Mouse (Mus musculus): ENCODE data around the gene Snx9. TPM values are rescaled to one million over a fixed set of nuclear protein-coding genes. Genes with fewer than 3 reads are reported as not detected.
A peak's percentile ranks its signal among the peaks of the same experiment; 100 is the strongest.

Snx9 gene
- polyA plus RNA-seq, 1 experiment from 2014 or later: 20.8 TPM

DNA sequence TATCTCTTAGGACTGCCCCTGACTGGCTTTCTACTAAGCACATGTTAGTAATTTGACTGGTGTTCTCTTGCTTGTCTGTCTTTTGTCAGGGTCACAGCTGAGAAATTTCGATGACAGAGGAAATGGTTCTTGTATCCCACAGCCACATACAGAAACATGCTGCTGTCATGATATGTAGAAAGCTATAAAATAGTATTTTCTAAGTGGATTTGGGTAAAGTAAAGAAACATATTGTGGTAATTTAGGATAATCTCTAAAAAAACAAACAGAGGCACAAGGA, 26.5 kb upstream of the Snx9 start:
- Histone ChIP-seq H3K27ac (no peak overlapping the region), H3K4me2 (replicated peaks) (no peak overlapping the region), H3K36me3 (no peaks in the 10 kb centered on the region), H3K27me3 (no peaks in the 10 kb centered on the region), H3K4me1 (no peaks in the 10 kb centered on the region), H3K4me3 (no peak overlapping the region), H3K9me3 (replicated peaks) (no peaks in the 10 kb centered on the region), H3K9ac (no peak overlapping the region)
- WGBS: 58% methylated on average over 1 of the region's 1 CpGs
- ATAC-seq (ENCODE audit: low FRiP score): no peak

DNA sequence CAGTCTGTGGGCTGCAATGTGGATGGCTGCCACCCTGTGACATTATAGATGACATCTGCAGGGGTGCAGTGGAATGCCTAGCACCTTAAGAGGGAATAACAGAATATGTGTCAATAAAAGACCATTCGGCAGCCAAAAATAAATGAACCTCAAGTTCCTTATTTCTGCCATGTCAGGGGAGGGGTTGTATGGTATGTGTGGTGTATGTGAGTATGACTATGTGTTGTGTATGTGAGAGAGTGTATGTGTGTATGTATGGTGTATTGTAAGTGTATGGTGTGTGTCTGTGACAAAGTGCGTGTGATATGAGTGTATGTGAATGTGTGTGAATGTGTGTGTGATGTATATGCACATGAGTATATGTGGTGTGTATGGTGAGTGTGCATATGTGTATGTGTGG, 23.3 kb upstream of the Snx9 start:
- ATAC-seq (ENCODE audit: low FRiP score): no peak
- no peak overlapping the region for H3K27ac ChIP-seq

GRCm38 (mm10) chr17:5819105-5819504, 22.0 kb upstream of the Snx9 start:
- H3K4me3 ChIP-seq: no peak overlapping the region

More for the DNA sequence above, 23.3 kb upstream of the Snx9 start:
- no peak overlapping the region for H3K4me3 ChIP-seq
- 0 out of 2 replicates have a peak, but pooled peaks cover 2% of the 10 kb centered on the region for H3K4me1 ChIP-seq
- no peak overlapping the region for H3K9ac ChIP-seq
- 94% methylated on average over 2 of the region's 2 CpGs for WGBS
- no peaks in the 10 kb centered on the region for H3K27me3 ChIP-seq
- no peaks in the 10 kb centered on the region for H3K9me3 ChIP-seq (replicated peaks)
- no peak overlapping the region for H3K4me2 ChIP-seq (replicated peaks)
- no peaks in the 10 kb centered on the region for H3K36me3 ChIP-seq

GRCm38 (mm10) chr17:5819799-5820201, 21.3 kb upstream of the Snx9 start:
- Histone ChIP-seq H3K27me3 (no peaks in the 10 kb centered on the region), H3K4me1 (0 out of 2 replicates have a peak, but pooled peaks cover 2% of the 10 kb centered on the region), H3K27ac (no peak overlapping the region), H3K4me3 (no peak overlapping the region), H3K36me3 (no peaks in the 10 kb centered on the region), H3K9ac (no peak overlapping the region), H3K4me2 (replicated peaks) (no peak overlapping the region), H3K9me3 (replicated peaks) (no peaks in the 10 kb centered on the region)
- 29% methylated on average over 9 of the region's 9 CpGs for WGBS
- no peak for ATAC-seq (ENCODE audit: low FRiP score)

More at GRCm38 (mm10) chr17:5819105-5819504, 22.0 kb upstream of the Snx9 start:
- no peaks in the 10 kb centered on the region for H3K27me3 ChIP-seq
- no peak for ATAC-seq (ENCODE audit: low FRiP score)
- 0 out of 2 replicates have a peak, but pooled peaks cover 2% of the 10 kb centered on the region for H3K4me1 ChIP-seq
- 66% methylated on average over 6 of the region's 6 CpGs for WGBS
- no peak overlapping the region for H3K9ac ChIP-seq
- no peak overlapping the region for H3K4me2 ChIP-seq (replicated peaks)
- H3K27ac ChIP-seq: no peak overlapping the region
- H3K36me3 ChIP-seq: no peaks in the 10 kb centered on the region
- H3K9me3 ChIP-seq (replicated peaks): no peaks in the 10 kb centered on the region

- no peaks in the 10 kb centered on the region for H3K9me3 ChIP-seq (replicated peaks)
These were observed 18.6 kb upstream of the Snx9 start for GRCm38 (mm10) chr17:5822541-5822940.

GRCm38 (mm10) chr17:5823032-5823431, 18.1 kb upstream of the Snx9 start:
- H3K27ac ChIP-seq: no peak overlapping the region
- no peak overlapping the region for H3K4me2 ChIP-seq (replicated peaks)
- no peak overlapping the region for H3K4me3 ChIP-seq
- 91% methylated on average over 11 of the region's 11 CpGs for WGBS
- ATAC-seq (ENCODE audit: low FRiP score): no peak
- H3K9me3 ChIP-seq (replicated peaks): no peaks in the 10 kb centered on the region
- peaks cover 2% of the 10 kb centered on the region; the same call in 1 of the 2 replicates for H3K4me1 ChIP-seq
- no peaks in the 10 kb centered on the region for H3K36me3 ChIP-seq
- no peak overlapping the region for H3K9ac ChIP-seq
- H3K27me3 ChIP-seq: no peaks in the 10 kb centered on the region

More at GRCm38 (mm10) chr17:5822541-5822940, 18.6 kb upstream of the Snx9 start:
- Histone ChIP-seq H3K9ac (no peak overlapping the region), H3K4me3 (no peak overlapping the region), H3K27ac (no peak overlapping the region), H3K4me1 (0 out of 2 replicates have a peak, but pooled peaks cover 2% of the 10 kb centered on the region), H3K27me3 (no peaks in the 10 kb centered on the region), H3K4me2 (replicated peaks) (no peak overlapping the region), H3K36me3 (no peaks in the 10 kb centered on the region)
- ATAC-seq (ENCODE audit: low FRiP score): no peak
- WGBS: 85% methylated on average over 2 of the region's 2 CpGs

GRCm38 (mm10) chr17:5827836-5828582, 13.1 kb upstream of the Snx9 start:
- 9% methylated on average over 14 of the region's 15 CpGs for WGBS
- H3K27ac ChIP-seq: no peak overlapping the region
- peaks cover 15% of the 10 kb centered on the region for H3K4me1 ChIP-seq
- H3K4me2 ChIP-seq (replicated peaks): peak overlapping the region; percentile 39
- ATAC-seq (ENCODE audit: low FRiP score): peak; percentile 48; the same call in 1 of the 2 replicates
- no peaks in the 10 kb centered on the region for H3K27me3 ChIP-seq
- H3K36me3 ChIP-seq: no peaks in the 10 kb centered on the region
- H3K9ac ChIP-seq: no peak overlapping the region
- H3K9me3 ChIP-seq (replicated peaks): no peaks in the 10 kb centered on the region
- H3K4me3 ChIP-seq: no peak overlapping the region

DNA sequence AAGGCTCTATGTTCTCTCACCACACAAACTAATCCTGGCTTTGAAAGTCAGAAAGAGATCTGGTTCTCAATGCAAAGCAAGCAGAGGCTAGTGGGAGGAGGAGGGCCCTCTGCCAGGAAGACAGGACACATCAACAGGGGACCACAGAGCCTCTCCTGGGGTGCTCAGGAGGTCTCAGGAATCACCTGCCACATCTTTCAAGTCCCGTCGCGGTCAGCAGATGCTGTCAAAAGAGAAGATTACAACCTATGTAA, 12.6 kb upstream of the Snx9 start:
- H3K9me3 ChIP-seq (replicated peaks): no peaks in the 10 kb centered on the region
- H3K4me3 ChIP-seq: no peak overlapping the region
- H3K9ac ChIP-seq: no peak overlapping the region
- no peaks in the 10 kb centered on the region for H3K27me3 ChIP-seq
- WGBS: 9% methylated on average over 3 of the region's 3 CpGs
- H3K36me3 ChIP-seq: no peaks in the 10 kb centered on the region
- H3K4me1 ChIP-seq: peaks cover 15% of the 10 kb centered on the region
- H3K4me2 ChIP-seq (replicated peaks): peak overlapping the region; percentile 39
- ATAC-seq (ENCODE audit: low FRiP score): no peak
- H3K27ac ChIP-seq: no peak overlapping the region

GRCm38 (mm10) chr17:5828944-5829343, 12.2 kb upstream of the Snx9 start:
- Histone ChIP-seq H3K27me3 (no peaks in the 10 kb centered on the region), H3K4me1 (peaks cover 15% of the 10 kb centered on the region), H3K4me3 (no peak overlapping the region), H3K36me3 (no peaks in the 10 kb centered on the region), H3K9ac (no peak overlapping the region), H3K27ac (no peak overlapping the region), H3K4me2 (replicated peaks) (no peak overlapping the region), H3K9me3 (replicated peaks) (no peaks in the 10 kb centered on the region)
- 53% methylated on average over 3 of the region's 3 CpGs for WGBS
- no peak for ATAC-seq (ENCODE audit: low FRiP score)

GRCm38 (mm10) chr17:5829930-5830329, 11.2 kb upstream of the Snx9 start:
- no peaks in the 10 kb centered on the region for H3K36me3 ChIP-seq
- no peak overlapping the region for H3K4me3 ChIP-seq
- no peak overlapping the region for H3K27ac ChIP-seq
- H3K4me1 ChIP-seq: peaks cover 15% of the 10 kb centered on the region
- no peak overlapping the region for H3K9ac ChIP-seq
- H3K27me3 ChIP-seq: no peaks in the 10 kb centered on the region
- H3K4me2 ChIP-seq (replicated peaks): no peak overlapping the region
- no peaks in the 10 kb centered on the region for H3K9me3 ChIP-seq (replicated peaks)
- no peak for ATAC-seq (ENCODE audit: low FRiP score)
- 64% methylated on average over 3 of the region's 3 CpGs for WGBS

DNA sequence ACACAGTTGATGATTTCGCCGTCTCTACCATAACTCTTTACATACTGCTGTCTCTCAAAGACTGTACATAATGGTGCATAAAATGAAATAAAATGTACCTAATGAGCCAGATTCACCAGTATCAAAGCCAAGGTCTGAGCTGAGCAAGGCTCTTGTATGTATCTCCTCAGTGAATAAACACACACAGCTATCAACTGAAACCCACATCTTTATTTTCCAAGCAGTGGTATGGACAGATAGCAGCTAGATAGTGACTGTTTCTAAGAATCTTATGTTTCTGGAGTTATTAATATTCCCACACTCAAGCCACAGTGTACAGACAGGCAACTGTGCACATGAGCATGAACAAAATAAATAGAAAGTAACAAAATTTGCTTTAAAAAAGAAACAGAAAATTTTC, 10.7 kb upstream of the Snx9 start:
- Histone ChIP-seq H3K36me3 (no peaks in the 10 kb centered on the region), H3K27ac (no peak overlapping the region), H3K9ac (no peak overlapping the region), H3K4me2 (replicated peaks) (no peak overlapping the region), H3K4me3 (no peak overlapping the region), H3K4me1 (peaks cover 15% of the 10 kb centered on the region), H3K9me3 (replicated peaks) (no peaks in the 10 kb centered on the region), H3K27me3 (no peaks in the 10 kb centered on the region)
- 78% methylated on average over 2 of the region's 2 CpGs for WGBS
- ATAC-seq (ENCODE audit: low FRiP score): no peak

- Histone ChIP-seq H3K27ac (no peak overlapping the region), H3K27me3 (no peaks in the 10 kb centered on the region), H3K9me3 (replicated peaks) (no peaks in the 10 kb centered on the region), H3K36me3 (no peaks in the 10 kb centered on the region), H3K4me3 (no peak overlapping the region), H3K9ac (no peak overlapping the region), H3K4me2 (replicated peaks) (no peak overlapping the region), H3K4me1 (peaks cover 15% of the 10 kb centered on the region)
- 94% methylated on average over 5 of the region's 5 CpGs for WGBS
- no peak for ATAC-seq (ENCODE audit: low FRiP score)
These were observed 10.3 kb upstream of the Snx9 start for GRCm38 (mm10) chr17:5830832-5831231.

GRCm38 (mm10) chr17:5831257-5831806, 9.8 kb upstream of the Snx9 start:
- Histone ChIP-seq H3K27ac (no peak overlapping the region), H3K36me3 (no peaks in the 10 kb centered on the region), H3K27me3 (no peaks in the 10 kb centered on the region), H3K4me1 (peaks cover 15% of the 10 kb centered on the region), H3K4me2 (replicated peaks) (no peak overlapping the region), H3K9ac (no peak overlapping the region), H3K9me3 (replicated peaks) (no peaks in the 10 kb centered on the region), H3K4me3 (no peak overlapping the region)
- ATAC-seq (ENCODE audit: low FRiP score): no peak
- WGBS: 95% methylated on average over 1 of the region's 1 CpGs

Measured in hindbrain, embryonic 12.5 days (tissue).